8 mouse cellular contexts compared by ENCODE assay signal in genomic region chr11:87421760-87422201, GRCm38 (mm10). TPM values are rescaled to one million over a fixed set of nuclear protein-coding genes. Genes with fewer than 3 reads are reported as not detected.
A peak's percentile ranks its signal among the peaks of the same experiment; 100 is the strongest.
DNase-seq lines count a peak whose midpoint lies in the region; ATAC-seq and TF ChIP-seq lines count a peak whose summit lies in the region.

No protein-coding gene starts in this region.

- peaks cover 0 to 2% of the 10 kb centered on the region in 2 experiments; a peak in 1 of 4 replicates for H3K27me3 ChIP-seq in MEL (ENCODE audit: control insufficient read depth in 1 of 2, insufficient read depth in 2 of 2, low read length in 2 of 2)
- no peaks in the 10 kb centered on the region for H3K27me3 ChIP-seq in intestine, embryonic 16.5 days (replicated peaks; ENCODE audit: control insufficient read depth, insufficient read depth, low read length)

- DNase-seq in cerebellum, adult 11-12 months = peak; percentile 74
- no peak for DNase-seq in cerebellum, postnatal 4 days (ENCODE audit: low spot score in 2 of 2)
- DNase-seq in MEL (ENCODE audit: low read depth, low spot score) = peak; percentile 73
- no peak for DNase-seq in Muller cell, postnatal 12 days (ENCODE audit: inconsistent ontology term)
- no peak for DNase-seq in gastrocnemius, postnatal 10 days

- no peak for TF ChIP-seq POLR2A in MEL (IDR thresholded peaks at IDR 0.05; ENCODE audit: control insufficient read depth in 1 of 2, insufficient read depth in 1 of 2, low read depth in 1 of 2, low read length in 2 of 2, poor library complexity in 1 of 2)

- TF ChIP-seq CTCF in MEL (IDR thresholded peaks at IDR 0.05 in 2 of 3, conservative IDR thresholded peaks at IDR 0.05 in 1 of 3; ENCODE audit: control insufficient read depth in 1 of 3, insufficient read depth in 1 of 3, low read depth in 2 of 3, low read length in 3 of 3, poor library complexity in 1 of 3, severe bottlenecking in 1 of 3) = no peak

- H3K36me3 ChIP-seq in MEL (ENCODE audit: control insufficient read depth in 1 of 2, insufficient read depth in 2 of 2, low read length in 2 of 2) = peaks cover 0 to 19% of the 10 kb centered on the region in 2 experiments; a peak in 2 of 4 replicates
- H3K36me3 ChIP-seq in intestine, embryonic 16.5 days (ENCODE audit: control insufficient read depth, insufficient read depth, low read length) = no peaks in the 10 kb centered on the region
- no peaks in the 10 kb centered on the region for H3K36me3 ChIP-seq in macrophage (ENCODE audit: inconsistent target)

- H3K79me2 ChIP-seq in MEL (ENCODE audit: control insufficient read depth, insufficient read depth, low read length, poor library complexity) (no peaks in the 10 kb centered on the region), macrophage (ENCODE audit: inconsistent target) (no peaks in the 10 kb centered on the region)

- H3K4me1 ChIP-seq in MEL (ENCODE audit: control insufficient read depth in 1 of 2, insufficient read depth in 2 of 2, low read length in 2 of 2) = peaks cover 0 to 11% of the 10 kb centered on the region in 2 experiments; a peak in 2 of 4 replicates
- peaks cover 3% of the 10 kb centered on the region; the same call in 1 of the 2 replicates for H3K4me1 ChIP-seq in intestine, embryonic 16.5 days (ENCODE audit: control insufficient read depth, insufficient read depth, low read length)

- H3K4me2 ChIP-seq in intestine, embryonic 16.5 days (ENCODE audit: low read depth, low read length) = peak overlapping the region; percentile 71

- H3K4me3 ChIP-seq in MEL (ENCODE audit: control insufficient read depth in 1 of 2, insufficient read depth in 1 of 2, low read depth in 2 of 2, low read length in 2 of 2) (peak overlapping the region; percentile 29 to 45), macrophage (ENCODE audit: inconsistent target) (peak overlapping the region; percentile 24; the same call in 1 of the 2 replicates)
- H3K4me3 ChIP-seq in intestine, embryonic 16.5 days (ENCODE audit: low read length) = peak overlapping the region; percentile 43

- peak overlapping the region; percentile 75 for H3K9ac ChIP-seq in MEL (ENCODE audit: control insufficient read depth, low read depth, low read length, poor library complexity, severe bottlenecking)
- peak overlapping the region; percentile 60 for H3K9ac ChIP-seq in intestine, embryonic 16.5 days (ENCODE audit: low read depth, low read length)

- no peaks in the 10 kb centered on the region for H3K9me3 ChIP-seq in MEL (replicated peaks; ENCODE audit: insufficient read depth, low read length)
- H3K9me3 ChIP-seq in intestine, embryonic 16.5 days (ENCODE audit: control insufficient read depth, low read length) = no peaks in the 10 kb centered on the region

- WGBS in intestine, embryonic 16.5 days = 7% methylated on average over 6 of the region's 6 CpGs
- 25% methylated on average over 6 of the region's 6 CpGs for WGBS in macrophage (ENCODE audit: missing documents)

- no peak for TF ChIP-seq EP300 in MEL (IDR thresholded peaks at IDR 0.05; ENCODE audit: low read depth in 1 of 2, low read length in 2 of 2)

- TF ChIP-seq RAD21 in MEL (IDR thresholded peaks at IDR 0.05; ENCODE audit: low read depth, low read length) = no peak

- H3K27ac ChIP-seq in MEL (ENCODE audit: control insufficient read depth, low read depth, low read length) = peak overlapping the region; percentile 69; the same call in 1 of the 2 replicates
- peak overlapping the region; percentile 67 for H3K27ac ChIP-seq in intestine, embryonic 16.5 days (ENCODE audit: low read length)
- H3K27ac ChIP-seq in macrophage = no peak overlapping the region

- ATAC-seq in erythroid progenitor cell, adult 5-6 weeks (replicated peaks; ENCODE audit: low FRiP score, poor library complexity, severe bottlenecking) = 0 out of 2 replicates have a peak, but pooled peaks have one; percentile 9
- ATAC-seq in intestine, embryonic 16.5 days = no peak

TF ChIP-seq in MEL, 35 proteins besides CTCF, POLR2A, EP300 and RAD21:
- no peak for TF ChIP-seq MEF2A (IDR thresholded peaks at IDR 0.05; ENCODE audit: extremely low read depth, insufficient replicate concordance, low read depth, low read length, poor library complexity, severe bottlenecking)
- TF ChIP-seq ETS1 (IDR thresholded peaks at IDR 0.05; ENCODE audit: low read depth, low read length) = no peak
- TF ChIP-seq MYB (IDR thresholded peaks at IDR 0.05; ENCODE audit: low read depth, low read length) = no peak
- TF ChIP-seq MXI1 (IDR thresholded peaks at IDR 0.05; ENCODE audit: low read depth, low read length) = no peak
- TF ChIP-seq TAL1 (IDR thresholded peaks at IDR 0.05; ENCODE audit: low read length) = no peak
- TF ChIP-seq RCOR1 (IDR thresholded peaks at IDR 0.05; ENCODE audit: low read depth, low read length) = no peak
- no peak for TF ChIP-seq TCF12 (IDR thresholded peaks at IDR 0.05; ENCODE audit: low read depth, low read length)
- no peak for TF ChIP-seq NRF1 (IDR thresholded peaks at IDR 0.05; ENCODE audit: insufficient read depth, low read depth, low read length, poor library complexity, severe bottlenecking)
- TF ChIP-seq GABPA (IDR thresholded peaks at IDR 0.05; ENCODE audit: low read depth, low read length) = no peak
TF ChIP-seq in MEL: peak in this region for 0.

RNA-seq across cellular contexts. Expression of gene Tex14, which starts 16.9 kb away (rescaled TPM):
- total RNA-seq in MEL (2012; rRNA removed) = 0.23 and 0.42 TPM in 2 replicates
- polyA plus RNA-seq in MEL (2012; ENCODE audit: insufficient read depth in 1 of 2, insufficient read length in 2 of 2, low read depth in 1 of 2, low replicate concordance in 2 of 2, missing spikeins in 1 of 2) (under 1 TPM in 1 of 2 experiments, not detected in 1; 0.42 TPM), macrophage (2018) (0.13 to 0.30 TPM in 2 of 3 replicates, not detected in the other)
- total RNA-seq in erythroid progenitor cell, adult 5-6 weeks (2015; ENCODE audit: low replicate concordance) = 8.8 TPM in 1 of 2 replicates, not detected in the other
- total RNA-seq in erythroid progenitor cell, adult 5-6 weeks (2017; ENCODE audit: low replicate concordance) = not detected in 2 replicates
- 0.53 and 0.70 TPM in 2 replicates for polyA plus RNA-seq in intestine, embryonic 16.5 days (2015; fragmentation: Nextera tagmentation; extraction: Ambion mirVana)
- 1 to 10 TPM in 8 of 26 experiments, under 1 TPM in 18; 0.13 to 2.1 (median 0.65) TPM for total RNA-seq in macrophage (2018; cell fraction: chromatin; rRNA removed)
- total RNA-seq in macrophage (2018; cell fraction: cytosol; rRNA removed) = under 1 TPM in 24 of 26 experiments, not detected in 2; 0.03 to 0.77 (median 0.10) TPM
- 1 to 10 TPM in 6 of 26 experiments, under 1 TPM in 18, not detected in 2; 0.14 to 7.7 (median 0.61) TPM for total RNA-seq in macrophage (2018; cell fraction: nucleus; rRNA removed)
- total RNA-seq in gastrocnemius, postnatal 10 days (2021) = 1 to 10 TPM in 1 of 2 experiments, under 1 TPM in 1; 0.45 to 1.4 TPM

RNA-seq across cellular contexts. Expression of gene Rad51c, which starts 17.0 kb away (rescaled TPM):
- total RNA-seq in MEL (2012; rRNA removed) = 1.5 and 2.5 TPM in 2 replicates
- polyA plus RNA-seq in MEL (2012; ENCODE audit: insufficient read depth in 1 of 2, insufficient read length in 2 of 2, low read depth in 1 of 2, low replicate concordance in 2 of 2, missing spikeins in 1 of 2) (1 to 10 TPM in 1 of 2 experiments, not detected in 1; 1.9 TPM), macrophage (2018) (0.40 to 3.3 TPM (median 1.1 TPM) in 3 replicates)
- total RNA-seq in erythroid progenitor cell, adult 5-6 weeks (2015; ENCODE audit: low replicate concordance) = 5.0 and 5.4 TPM in 2 replicates
- 13.2 and 14.8 TPM in 2 replicates for total RNA-seq in erythroid progenitor cell, adult 5-6 weeks (2017; ENCODE audit: low replicate concordance)
- 4.7 and 5.3 TPM in 2 replicates for polyA plus RNA-seq in intestine, embryonic 16.5 days (2015; fragmentation: Nextera tagmentation; extraction: Ambion mirVana)
- 1 to 10 TPM in 1 of 26 experiments, under 1 TPM in 9, not detected in 16; 0.20 to 1.1 (median 0.42) TPM for total RNA-seq in macrophage (2018; cell fraction: chromatin; rRNA removed)
- total RNA-seq in macrophage (2018; cell fraction: cytosol; rRNA removed) = 1 to 10 TPM in 1 of 26 experiments, under 1 TPM in 25; 0.26 to 1.1 (median 0.51) TPM
- total RNA-seq in macrophage (2018; cell fraction: nucleus; rRNA removed) = 1 to 10 TPM in 1 of 26 experiments, under 1 TPM in 12, not detected in 13; 0.15 to 2.6 (median 0.58) TPM
- 1 to 10 TPM; 1.5 to 1.7 TPM for total RNA-seq in gastrocnemius, postnatal 10 days (2021)

Comparison
In these comparisons a context has a peak if more than half of its experiments do, and no peak if none do; other contexts are left out.
1. DNase-seq: peak in cerebellum, adult 11-12 months (single experiment) and MEL (single experiment); none in cerebellum, postnatal 4 days (0 of 2), Muller cell, postnatal 12 days (single experiment) and gastrocnemius, postnatal 10 days (single experiment).
2. Peak in every context shown above with its lines, with median percentiles within 50 percentile points of each other: H3K4me3 ChIP-seq.